Mouse (Mus musculus) c-Kit-positive CD71-positive TER-119-positive erythroid progenitor cells, embryonic 14.5 days (primary cell): ENCODE measurements around the gene Nod2.

Experiments
- DNase-seq: peaks from one replicate; pipeline ENCODE4 v3.0.0-alpha.2; 2013; ENCODE audit warnings: low spot score

The Nod2 gene

GRCm38 (mm10) chr8:88680566-88680965, 33.5 kb downstream of the Nod2 start:
- DNase-seq: no peak

GRCm38 (mm10) chr8:88681046-88681445, 33.9 kb downstream of the Nod2 start:
- no peak for DNase-seq

DNA sequence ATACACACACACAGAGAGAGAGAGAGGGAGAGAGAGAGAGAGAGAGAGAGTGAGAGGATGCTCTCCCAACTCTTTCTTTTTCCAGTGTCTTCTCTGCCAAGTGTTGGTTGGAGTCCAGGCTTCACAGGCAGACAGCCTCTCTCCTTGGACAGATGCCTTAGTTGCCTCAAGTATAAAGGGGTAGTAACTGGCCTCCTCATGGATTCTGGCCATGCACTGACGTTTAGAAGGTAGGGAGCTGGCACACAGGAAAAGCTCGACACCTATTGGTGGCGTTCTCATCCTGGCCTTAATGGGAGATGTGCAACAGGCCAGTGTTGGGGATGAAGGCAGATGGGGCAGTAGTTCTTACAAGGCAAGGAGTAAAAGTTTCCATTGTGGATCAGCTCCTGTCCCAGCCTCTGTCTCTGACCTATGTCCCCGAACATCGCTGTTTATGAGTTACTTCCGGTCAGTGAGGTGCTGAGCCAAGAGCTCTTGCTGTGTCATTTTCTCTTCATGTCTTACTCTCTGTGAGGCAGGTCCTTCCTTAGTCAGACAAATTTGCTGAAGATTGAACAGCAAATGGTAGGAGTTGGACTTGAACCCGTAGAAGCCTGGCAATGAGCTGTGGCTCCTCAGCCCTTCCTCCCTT, 36.7 kb downstream of the Nod2 start:
- no peak for DNase-seq

- DNase-seq: no peak
Measured at GRCm38 (mm10) chr8:88686226-88686905, 39.3 kb downstream of the Nod2 start.

DNA sequence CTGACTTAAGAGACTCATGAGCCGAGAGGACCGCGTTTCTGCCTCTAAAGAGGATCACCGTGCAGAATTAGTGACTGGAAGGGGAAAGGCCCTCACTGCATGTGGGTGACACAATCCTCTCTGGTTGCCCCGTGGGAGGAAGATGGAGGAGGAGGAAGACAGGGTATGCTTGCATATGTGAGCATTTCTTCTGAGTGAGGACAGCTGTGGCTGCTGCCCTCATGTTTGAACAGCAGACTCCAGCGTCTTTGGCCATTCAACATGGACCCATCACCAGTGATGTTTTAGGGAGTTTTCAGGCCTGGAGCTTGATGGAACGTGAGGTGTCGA, 39.8 kb downstream of the Nod2 start:
- DNase-seq: no peak

DNA sequence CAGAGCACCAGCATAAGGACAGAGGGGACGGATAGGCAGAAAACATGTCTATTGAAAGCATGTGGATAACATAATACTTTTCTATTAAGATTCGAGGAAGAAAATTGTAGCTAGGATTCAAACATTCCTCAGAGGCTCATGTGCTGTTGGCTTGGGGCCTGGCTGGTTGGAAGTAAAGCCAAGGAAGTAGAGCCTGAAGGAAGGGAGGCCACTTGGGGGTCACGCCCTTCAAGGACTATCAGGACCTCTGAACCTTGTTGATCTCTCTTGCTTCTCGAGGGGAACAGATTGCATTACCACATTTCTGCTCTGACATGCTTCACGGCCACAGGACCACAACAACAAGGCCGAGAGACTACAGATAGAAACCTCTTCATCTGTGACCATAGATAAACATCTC, 42.0 kb downstream of the Nod2 start:
- no peak for DNase-seq

GRCm38 (mm10) chr8:88689891-88690290, 42.8 kb downstream of the Nod2 start:
- DNase-seq: no peak

- no peak for DNase-seq
Measured at GRCm38 (mm10) chr8:88691342-88691948, 44.3 kb downstream of the Nod2 start.

GRCm38 (mm10) chr8:88691961-88692360, 44.8 kb downstream of the Nod2 start:
- DNase-seq: no peak

DNA sequence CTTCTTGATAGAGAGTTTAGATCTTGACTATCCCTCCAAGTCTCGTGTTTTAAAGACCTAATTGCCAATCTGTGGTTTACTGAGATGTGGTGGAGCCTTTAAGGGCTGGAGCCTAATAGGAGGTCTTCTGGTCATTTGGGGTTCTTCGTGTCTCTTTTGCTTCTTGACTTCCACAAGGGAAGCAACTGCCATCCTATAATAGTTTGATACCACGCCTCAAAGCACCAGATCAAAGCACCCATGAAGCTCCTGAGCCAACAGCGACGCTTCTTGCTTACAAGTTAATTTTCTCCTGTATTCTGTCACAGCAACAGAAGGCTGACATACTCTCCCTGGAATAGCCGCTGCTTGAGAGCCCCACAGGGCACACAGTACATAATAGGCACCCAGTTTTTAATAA, 45.8 kb downstream of the Nod2 start:
- DNase-seq: no peak

DNA sequence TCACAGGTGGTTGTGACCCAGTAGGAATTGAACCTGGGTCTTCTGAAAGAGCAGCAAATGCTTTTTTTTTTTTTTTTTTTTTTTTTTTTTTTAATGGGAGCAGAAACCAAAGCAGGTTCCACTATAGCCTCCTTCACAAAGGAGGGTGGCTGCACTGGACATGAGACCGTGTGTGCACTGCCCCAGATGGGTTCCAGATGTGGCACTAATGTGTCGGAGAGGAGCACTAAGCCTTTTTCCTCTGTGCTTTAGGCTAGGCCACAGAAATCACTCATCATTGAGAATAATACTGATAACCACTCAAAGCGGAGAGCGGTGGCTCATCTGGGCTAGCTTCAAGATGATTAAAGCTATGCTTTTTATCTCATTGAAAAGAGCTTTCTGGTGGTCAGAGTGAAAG, 46.3 kb downstream of the Nod2 start:
- DNase-seq: no peak

DNA sequence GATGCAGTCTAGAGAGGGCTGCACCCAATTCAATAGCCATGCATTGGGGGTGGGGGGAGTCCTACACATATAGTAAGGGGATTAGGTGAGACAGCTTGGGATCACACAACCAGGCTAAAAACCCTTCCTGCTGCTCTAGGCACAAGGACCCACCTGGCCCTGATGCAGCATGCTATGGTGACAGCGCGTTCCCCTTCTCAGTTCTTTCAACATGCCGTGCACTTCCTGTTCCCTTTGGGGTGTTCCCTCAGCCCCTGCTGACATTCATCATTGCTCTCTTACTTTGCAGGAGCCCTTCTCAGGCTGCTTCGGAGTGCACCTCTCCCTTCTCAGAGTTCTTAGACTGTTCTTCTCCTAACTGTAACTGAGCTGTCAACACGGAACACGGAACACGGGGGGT, 47.2 kb downstream of the Nod2 start:
- no peak for DNase-seq

GRCm38 (mm10) chr8:88696228-88696627, 49.1 kb downstream of the Nod2 start:
- DNase-seq: no peak

GRCm38 (mm10) chr8:88696721-88697641, 49.9 kb downstream of the Nod2 start, which contains the start of gene Cyld:
TSS of gene Cyld (plus strand) at chr8:88697028.
- peak; percentile 97 for DNase-seq

GRCm38 (mm10) chr8:88697642-88698031, 50.5 kb downstream of the Nod2 start:
- no peak for DNase-seq

DNA sequence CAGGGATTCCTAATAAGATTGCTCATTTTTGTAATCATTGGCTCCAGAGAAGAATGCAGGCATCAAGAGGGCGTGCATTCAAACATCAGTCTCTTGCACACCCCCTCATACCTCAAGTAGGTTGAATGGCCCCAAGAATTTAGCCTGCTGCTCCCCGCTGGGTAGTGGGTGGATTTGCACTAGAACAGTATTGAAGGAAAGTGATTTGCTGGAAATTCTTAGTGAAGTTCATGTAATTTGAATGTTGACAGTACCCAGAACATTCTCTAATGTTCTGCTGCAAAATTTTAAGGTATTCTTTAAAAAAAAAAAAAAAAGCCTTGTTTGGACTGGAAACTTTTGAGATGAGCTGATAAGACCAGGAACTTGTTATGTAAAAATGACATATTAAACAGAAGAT, 50.9 kb downstream of the Nod2 start:
- DNase-seq: no peak

DNA sequence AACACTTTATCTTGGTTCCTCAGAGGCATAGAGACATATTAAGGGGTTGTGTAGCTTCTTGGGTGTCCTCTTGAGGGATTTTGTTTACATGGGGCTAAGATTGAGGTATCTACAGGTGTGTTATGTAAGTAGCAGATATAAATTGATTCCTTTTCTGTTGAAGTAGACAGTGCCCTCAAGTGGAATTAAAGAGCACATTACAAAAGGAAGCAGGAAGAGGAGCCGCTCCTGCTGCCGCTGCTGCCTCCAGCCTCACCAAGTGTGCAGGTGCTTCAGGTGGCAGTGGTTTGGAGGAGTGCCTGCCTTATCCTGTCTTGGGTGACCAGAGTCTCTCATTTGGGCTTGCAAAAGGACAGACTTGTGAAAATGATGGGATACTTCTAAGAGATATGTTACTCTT, 54.5 kb downstream of the Nod2 start:
- DNase-seq: no peak

DNA sequence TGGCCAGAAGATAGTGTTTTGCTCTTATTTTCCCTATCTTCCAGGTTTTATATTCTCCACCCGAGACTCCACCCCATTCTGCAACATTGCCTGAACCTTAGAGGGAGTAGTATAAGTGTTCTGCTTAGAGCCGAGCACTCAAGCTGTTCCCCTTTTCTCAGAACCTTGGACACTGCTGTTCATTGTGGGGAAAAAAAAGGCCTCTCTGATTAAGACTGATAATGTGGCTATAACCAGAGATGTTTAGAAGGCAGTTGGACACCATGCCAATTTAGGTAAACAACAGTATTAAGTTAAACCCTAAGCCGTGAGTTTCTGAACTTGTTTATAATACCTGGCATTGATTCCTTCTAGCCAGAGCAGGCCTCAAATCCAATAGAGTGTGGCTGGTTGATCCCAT, 55.7 kb downstream of the Nod2 start:
- DNase-seq: no peak

DNA sequence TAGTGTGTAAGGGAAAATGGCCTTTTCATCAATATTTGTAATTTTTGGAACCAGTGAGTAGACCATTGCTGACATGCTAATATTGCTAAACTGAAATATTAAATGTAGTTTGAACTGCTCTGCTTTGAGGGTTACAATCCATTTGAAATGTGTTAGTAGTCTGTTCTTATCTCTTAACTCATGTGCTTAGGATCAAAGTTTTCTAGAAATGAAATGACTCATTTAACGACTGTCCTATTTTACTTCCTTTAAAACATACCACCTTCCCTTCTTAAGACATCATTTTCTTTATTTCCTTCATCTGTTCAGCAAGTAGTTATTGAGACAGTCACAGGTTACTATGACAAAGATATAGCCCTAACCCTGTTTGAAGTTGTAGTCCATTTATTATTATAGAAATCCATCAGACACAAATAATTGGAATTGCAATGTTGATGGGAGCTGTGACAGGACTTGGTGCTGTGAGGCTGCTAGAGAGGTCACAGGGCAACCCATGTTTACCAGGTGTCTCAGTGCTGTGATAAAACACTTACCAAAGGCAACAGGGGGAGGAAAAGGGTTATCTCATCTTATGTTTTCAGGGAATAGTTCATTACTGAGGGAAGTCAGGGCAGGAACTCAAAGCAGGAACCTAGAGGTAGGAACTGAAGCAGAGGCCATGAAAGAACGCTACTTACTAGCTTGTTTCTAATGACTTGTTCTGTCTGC, 76.3 kb downstream of the Nod2 start:
- no peak for DNase-seq
